Mouse (Mus musculus) kidney, postnatal 0 days (tissue): ENCODE results near the gene Mre11a. TPM values are rescaled to one million over a fixed set of nuclear protein-coding genes. Genes with fewer than 3 reads are reported as not detected.

Experiments
- ATAC-seq: fragments of 200-750 bp; cut with Nextera tagmentation; replicated peaks from 2 replicates; pipeline ENCODE4 v1.8.0; 2017; ENCODE audit warnings: low read depth, moderate number of reproducible peaks, moderate TSS enrichment, moderate library complexity; ENCODE audit not compliant: low FRiP score
- DNase-seq: peaks from one replicate; pipeline ENCODE4 v3.0.0-alpha.2; 2016; ENCODE audit warnings: low spot score
- H3K27ac ChIP-seq: fragments of 300-500 bp; sonication (generic); 2 replicates; pipeline ENCODE4 v1.5.1; 2014; ENCODE audit warnings: mild to moderate bottlenecking
- H3K27me3 ChIP-seq: fragments of 300-500 bp; sonication (generic); 2 replicates; pipeline ENCODE4 v1.6.1; 2014; ENCODE audit warnings: low read length, mixed read lengths; ENCODE audit not compliant: insufficient read depth
- H3K36me3 ChIP-seq: fragments of 300-500 bp; sonication (generic); 2 replicates; pipeline ENCODE4 v1.6.1; 2014; ENCODE audit warnings: low read length, mixed read lengths; ENCODE audit not compliant: insufficient read depth
- H3K4me1 ChIP-seq: fragments of 300-500 bp; sonication (generic); replicated peaks from 2 replicates; pipeline ENCODE4 v1.6.1; 2014; ENCODE audit warnings: antibody characterized with exemption, low read length, mixed read lengths; ENCODE audit not compliant: insufficient read depth
- H3K4me2 ChIP-seq: fragments of 300-500 bp; sonication (generic); 2 replicates; pipeline ENCODE4 v1.6.1; 2014; ENCODE audit warnings: mild to moderate bottlenecking, low read length, moderate library complexity, mixed read lengths
- H3K4me3 ChIP-seq: fragments of 300-500 bp; sonication (generic); replicated peaks from 2 replicates; pipeline ENCODE4 v1.5.1; 2014; ENCODE audit warnings: low read depth, low read length
- H3K9ac ChIP-seq: fragments of 300-500 bp; sonication (generic); 2 replicates; pipeline ENCODE4 v1.6.1; 2014; ENCODE audit warnings: low read depth, low read length
- H3K9me3 ChIP-seq: fragments of 300-500 bp; sonication (generic); replicated peaks from 2 replicates; pipeline ENCODE4 v1.6.1; 2016; ENCODE audit warnings: low read length, inconsistent platforms, mixed read lengths
- CTCF ChIP-seq: IDR thresholded peaks from 2 replicates; pipeline ENCODE4 v1.5.1; 2016; ENCODE audit warnings: antibody characterized with exemption, low read depth, mild to moderate bottlenecking, moderate library complexity
- WGBS: fragments of 180-500 bp; shearing (Covaris S2); extraction: QIAGEN DNeasy Blood & Tissue Kit; methylation state at CpG from one replicate; pipeline ENCODE4 v1.1.7; 2014; 5-methylcytosine and 5-hydroxymethylcytosine counted together
- polyA plus RNA-seq: library from polyadenylated mRNA; unstranded; fragments of >200 nt; fragmentation: Nextera tagmentation; extraction: Ambion mirVana; gene quantifications from 2 replicates; pipeline ENCODE4 v1.2.1, GENCODE M21; 2015

Gene Mre11a
- polyA plus RNA-seq, 1 experiment from 2014 or later, result 14.4 TPM

- Histone ChIP-seq H3K9me3 (no peaks in the 10 kb centered on the region), H3K27ac (no peak within 1 kb of the TSS), H3K27me3 (no peaks in the 10 kb centered on the region), H3K36me3 (no peaks in the 10 kb centered on the region), H3K4me2 (no peak within 1 kb of the TSS), H3K9ac (no peak within 1 kb of the TSS), H3K4me1 (peaks cover 5% of the 10 kb centered on the region; the same call in 1 of the 2 replicates), H3K4me3 (no peak within 1 kb of the TSS)
- ATAC-seq (no peak), DNase-seq (no peak)
- 18% methylated on average over 23 of the region's 23 CpGs for WGBS
- no peak for TF ChIP-seq CTCF
These were observed 13.5 kb upstream of the Mre11a start, which contains the start of gene 1700012B09Rik for GRCm38 (mm10) chr9:14770803-14771471. Gene 1700012B09Rik (minus strand): TSS chr9:14771030.

- no peak overlapping the region for H3K4me3 ChIP-seq
- WGBS, result 82% methylated on average over 2 of the region's 2 CpGs
- no peak overlapping the region for H3K4me2 ChIP-seq
- no peak for ATAC-seq
- H3K36me3 ChIP-seq, result no peaks in the 10 kb centered on the region
- H3K9me3 ChIP-seq, result no peaks in the 10 kb centered on the region
- DNase-seq, result no peak
- H3K9ac ChIP-seq, result no peak overlapping the region
- TF ChIP-seq CTCF, result no peak
- peaks cover 5% of the 10 kb centered on the region; the same call in 1 of the 2 replicates for H3K4me1 ChIP-seq
- no peak overlapping the region for H3K27ac ChIP-seq
- no peaks in the 10 kb centered on the region for H3K27me3 ChIP-seq
These were observed 12.4 kb upstream of the Mre11a start for GRCm38 (mm10) chr9:14772074-14772473.

GRCm38 (mm10) chr9:14773813-14774212 is 10.6 kb upstream of the Mre11a start:
- H3K9me3 ChIP-seq, result no peaks in the 10 kb centered on the region
- ATAC-seq (no peak), DNase-seq (peak; percentile 27)
- no peaks in the 10 kb centered on the region for H3K36me3 ChIP-seq
- peaks cover 5% of the 10 kb centered on the region; the same call in 1 of the 2 replicates for H3K4me1 ChIP-seq
- 36% methylated on average over 2 of the region's 2 CpGs for WGBS
- H3K27ac ChIP-seq, result no peak overlapping the region
- TF ChIP-seq CTCF, result peak; percentile 67
- no peak overlapping the region for H3K9ac ChIP-seq
- H3K4me2 ChIP-seq, result no peak overlapping the region
- no peak overlapping the region for H3K4me3 ChIP-seq
- H3K27me3 ChIP-seq, result no peaks in the 10 kb centered on the region

GRCm38 (mm10) chr9:14778341-14778740 is 6.1 kb upstream of the Mre11a start:
- ATAC-seq, result no peak
- no peaks in the 10 kb centered on the region for H3K27me3 ChIP-seq
- no peaks in the 10 kb centered on the region for H3K9me3 ChIP-seq
- H3K9ac ChIP-seq, result no peak overlapping the region
- TF ChIP-seq CTCF, result no peak
- no peak overlapping the region for H3K4me3 ChIP-seq
- peaks cover 8% of the 10 kb centered on the region; the same call in 1 of the 2 replicates for H3K36me3 ChIP-seq
- no peak overlapping the region for H3K4me2 ChIP-seq
- no peak overlapping the region for H3K27ac ChIP-seq
- DNase-seq, result no peak
- no peaks in the 10 kb centered on the region for H3K4me1 ChIP-seq
- 39% methylated on average over 13 of the region's 13 CpGs for WGBS

- DNase-seq (no peak), ATAC-seq (no peak)
- Histone ChIP-seq H3K27me3 (no peaks in the 10 kb centered on the region), H3K9ac (no peak overlapping the region), H3K9me3 (no peaks in the 10 kb centered on the region), H3K4me2 (no peak overlapping the region), H3K4me1 (no peaks in the 10 kb centered on the region), H3K4me3 (no peak overlapping the region), H3K36me3 (peaks cover 12% of the 10 kb centered on the region; the same call in 1 of the 2 replicates), H3K27ac (no peak overlapping the region)
- no peak for TF ChIP-seq CTCF
- WGBS, result 90% methylated on average over 6 of the region's 6 CpGs
These were observed 2.9 kb downstream of the Mre11a start for GRCm38 (mm10) chr9:14787356-14787755.

- H3K9ac ChIP-seq, result no peak overlapping the region
- no peak overlapping the region for H3K4me3 ChIP-seq
- H3K36me3 ChIP-seq, result peaks cover 37% of the 10 kb centered on the region
- ATAC-seq, result no peak
- no peaks in the 10 kb centered on the region for H3K9me3 ChIP-seq
- no peak for DNase-seq
- 91% methylated on average over 2 of the region's 2 CpGs for WGBS
- no peak overlapping the region for H3K4me2 ChIP-seq
- TF ChIP-seq CTCF, result no peak
- H3K27ac ChIP-seq, result no peak overlapping the region
- H3K4me1 ChIP-seq, result no peaks in the 10 kb centered on the region
- H3K27me3 ChIP-seq, result no peaks in the 10 kb centered on the region
These were observed 21.3 kb downstream of the Mre11a start for GRCm38 (mm10) chr9:14805714-14806113.

GRCm38 (mm10) chr9:14806786-14807185 is 22.3 kb downstream of the Mre11a start:
- Histone ChIP-seq H3K27ac (no peak overlapping the region), H3K36me3 (peaks cover 31% of the 10 kb centered on the region), H3K9ac (no peak overlapping the region), H3K9me3 (no peaks in the 10 kb centered on the region), H3K27me3 (no peaks in the 10 kb centered on the region), H3K4me1 (no peaks in the 10 kb centered on the region), H3K4me2 (no peak overlapping the region), H3K4me3 (no peak overlapping the region)
- 100% methylated on average over 1 of the region's 1 CpGs for WGBS
- no peak for TF ChIP-seq CTCF
- DNase-seq, result no peak
- no peak for ATAC-seq
